Mouse (Mus musculus) skeletal muscle tissue, postnatal 0 days (tissue): Measurements from ENCODE around the gene Trim3. TPM values are rescaled to one million over a fixed set of nuclear protein-coding genes. Genes with fewer than 3 reads are reported as not detected.

Experiments used
- polyA plus RNA-seq: library from polyadenylated mRNA; unstranded; fragments of >200 nt; fragmentation: Nextera tagmentation; extraction: Ambion mirVana; gene quantifications from 2 replicates; pipeline ENCODE4 v1.2.1, GENCODE M21; 2015

Trim3 gene
- 15.6 and 17.9 TPM in 2 replicates for polyA plus RNA-seq

DNA sequence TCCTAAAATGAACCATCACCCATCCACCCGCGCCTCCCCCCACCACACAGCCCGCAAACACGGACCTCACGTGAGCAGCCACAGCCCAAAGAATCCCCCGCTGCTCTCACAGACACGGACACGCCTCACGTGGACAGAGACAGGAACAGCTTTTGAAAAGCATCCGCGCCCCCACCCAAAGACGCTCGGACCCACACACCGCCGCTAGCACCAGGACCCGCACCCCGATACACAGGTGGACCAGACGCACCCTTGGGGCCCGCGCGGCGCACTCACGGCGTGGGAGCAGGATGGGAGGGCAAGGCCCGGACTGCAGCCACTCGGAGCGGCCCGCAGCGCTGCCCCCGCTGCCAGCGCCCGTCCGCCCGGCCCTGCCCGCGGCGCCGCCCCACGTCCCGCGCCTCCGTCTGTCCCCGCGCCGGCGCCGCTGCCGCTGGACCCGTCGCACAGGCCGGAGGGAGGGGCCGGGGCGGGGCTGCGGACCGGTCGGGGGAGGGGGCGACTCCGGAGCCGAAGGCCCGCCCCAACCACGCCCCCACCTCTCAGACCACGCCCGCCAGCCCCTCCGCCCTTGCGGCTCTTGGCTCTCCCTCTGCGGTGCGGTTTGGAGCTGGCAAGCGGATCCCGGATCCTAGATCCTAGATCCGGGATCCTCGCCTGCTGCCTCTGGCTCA is at the start of gene Trim3:
TSS of gene Trim3 (minus strand) at position 445 of the 674 bp plus-strand sequence.

DNA sequence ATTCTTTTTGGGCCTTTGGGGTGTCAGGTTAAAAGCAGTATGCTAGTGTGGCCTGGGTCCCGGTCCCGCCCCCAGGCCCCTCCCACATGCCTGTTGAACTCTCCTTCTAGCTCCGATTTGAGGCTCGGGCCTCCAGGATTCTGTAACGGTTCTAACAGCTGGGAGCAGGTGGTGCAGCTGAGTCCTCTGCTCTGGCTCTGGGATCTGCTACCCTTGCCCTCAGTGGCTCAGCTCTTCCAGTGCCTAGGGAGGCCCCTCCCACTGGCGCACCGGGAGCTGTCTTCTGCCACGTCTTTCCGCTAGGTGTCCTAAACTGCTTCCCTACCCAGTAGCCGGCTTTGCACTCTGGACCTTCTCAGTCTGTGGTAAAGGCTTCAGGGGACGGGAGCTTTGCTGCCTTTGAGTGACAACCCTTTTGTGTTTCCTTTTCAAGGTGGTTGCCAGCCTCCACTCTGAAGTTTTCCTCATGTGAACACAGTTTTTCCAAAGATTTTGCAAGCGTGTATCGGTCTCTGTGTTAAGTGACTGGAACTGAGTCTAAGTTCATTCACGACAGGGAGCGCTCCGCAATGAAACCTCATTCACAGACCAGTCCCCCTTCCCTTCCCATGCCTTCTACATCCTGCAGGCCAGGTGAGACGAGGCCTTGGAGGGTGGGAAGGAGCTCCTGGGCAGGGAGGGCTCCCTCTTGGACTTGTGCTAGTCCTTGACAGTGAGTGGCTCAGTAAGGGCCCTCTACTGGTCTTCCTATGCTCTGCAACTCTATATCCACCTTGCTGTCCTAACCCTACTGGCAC is 17.5 kb upstream of the Trim3 start, which contains the start of gene Dnhd1:
TSS of gene Dnhd1 (plus strand) at position 189 of the 797 bp plus-strand sequence.

DNA sequence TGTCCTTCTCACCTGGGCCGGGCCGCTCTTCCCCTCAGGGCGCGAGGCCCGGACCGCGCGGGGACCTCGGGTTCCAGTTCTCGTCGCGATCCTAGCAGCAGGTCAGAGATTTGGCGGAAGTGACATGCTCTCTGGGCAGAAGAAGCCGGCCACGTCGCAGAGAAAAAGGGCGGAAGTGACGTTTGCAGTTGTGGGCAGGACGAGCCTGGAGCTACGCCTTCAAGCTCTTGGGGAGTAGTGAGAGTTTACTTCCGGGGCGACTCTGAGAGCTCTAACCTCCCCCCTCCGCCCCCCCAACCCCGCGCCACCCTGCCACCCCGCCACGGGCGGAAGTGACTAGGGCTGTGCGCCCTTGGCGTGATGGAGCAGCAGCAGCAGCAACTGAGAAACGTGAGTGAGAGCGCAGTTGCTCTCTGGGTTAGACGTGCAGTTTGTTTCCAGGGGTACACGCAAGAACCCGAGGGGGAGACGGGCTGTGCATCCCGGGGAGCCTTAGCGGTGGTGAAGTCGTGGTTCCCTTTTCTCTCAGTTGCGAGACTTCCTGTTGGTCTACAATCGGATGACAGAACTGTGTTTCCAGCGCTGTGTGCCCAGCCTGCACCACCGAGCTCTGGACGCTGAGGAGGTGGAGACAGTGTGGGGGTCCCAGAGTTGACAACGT is 7.0 kb upstream of the Trim3 start, which contains the start of the genes Arfip2 and Gm45799:
TSS of gene Arfip2 (minus strand) at position 184 of the 661 bp plus-strand sequence.
TSS of gene Gm45799 (plus strand) at position 320 of the 661 bp plus-strand sequence.

GRCm38 (mm10) chr7:105639756-105640155 is 6.4 kb upstream of the Trim3 start, which contains the start of gene Timm10b:
Gene Timm10b (plus strand): TSS chr7:105640056.

GRCm38 (mm10) chr7:105581094-105581703 is 52.2 kb downstream of the Trim3 start, which contains the start of gene Apbb1:
Gene Apbb1 (minus strand): TSS chr7:105581653.

Other genes starting within 250 kb of the Trim3 start
- 18.4 and 19.4 TPM in 2 replicates for gene Fam160a2, start 233.5 kb downstream of the Trim3 start, polyA plus RNA-seq
- 0.08 TPM in 1 of 2 replicates, not detected in the other for gene Cnga4, start 229.0 kb downstream of the Trim3 start, polyA plus RNA-seq
- not detected in 2 replicates for gene Cckbr, start 207.8 kb downstream of the Trim3 start, polyA plus RNA-seq
- gene Cavin3, start 151.3 kb downstream of the Trim3 start, polyA plus RNA-seq: 86.4 and 116 TPM in 2 replicates
- 41.9 and 44.7 TPM in 2 replicates for gene Smpd1, start 79.2 kb downstream of the Trim3 start, polyA plus RNA-seq
- 15.7 and 18.3 TPM in 2 replicates for gene Apbb1, start 51.9 kb downstream of the Trim3 start, polyA plus RNA-seq
- 0.54 and 0.94 TPM in 2 replicates for gene Hpx, start 33.4 kb downstream of the Trim3 start, polyA plus RNA-seq
- gene Timm10b, start 6.5 kb upstream of the Trim3 start, polyA plus RNA-seq: 179 and 197 TPM in 2 replicates
- gene Arfip2, start 6.8 kb upstream of the Trim3 start, polyA plus RNA-seq: 32.8 and 41.9 TPM in 2 replicates
- 37.9 and 39.9 TPM in 2 replicates for gene Gm45799, start 7.0 kb upstream of the Trim3 start, polyA plus RNA-seq
- gene Dnhd1, start 17.3 kb upstream of the Trim3 start, polyA plus RNA-seq: 0.46 and 0.71 TPM in 2 replicates
- 343 and 379 TPM in 2 replicates for gene Ilk, start 103.0 kb upstream of the Trim3 start, polyA plus RNA-seq
- gene Rrp8, start 103.8 kb upstream of the Trim3 start, polyA plus RNA-seq: 16.4 and 21.1 TPM in 2 replicates
- 75.4 and 75.7 TPM in 2 replicates for gene Taf10, start 110.8 kb upstream of the Trim3 start, polyA plus RNA-seq
- gene Tpp1, start 118.7 kb upstream of the Trim3 start, polyA plus RNA-seq: 45.6 and 54.1 TPM in 2 replicates
- 3.5 TPM in 2 replicates for gene Dchs1, start 154.1 kb upstream of the Trim3 start, polyA plus RNA-seq
- gene Mrpl17, start 177.5 kb upstream of the Trim3 start, polyA plus RNA-seq: 334 and 340 TPM in 2 replicates